Mouse (Mus musculus) right cerebral cortex, adult 18-20 months (tissue): ENCODE results near the gene Myod1.
A peak's percentile ranks its signal among the peaks of the same experiment; 100 is the strongest.

Experiments
- DNase-seq: peaks from one replicate; pipeline ENCODE4 v3.0.0; 2022; ENCODE audit warnings: mixed read lengths

Gene Myod1

GRCm38 (mm10) chr7:46417467-46417866 lies 41.2 kb downstream of the Myod1 start:
- no peak for DNase-seq

- no peak for DNase-seq
These were observed 41.9 kb downstream of the Myod1 start for GRCm38 (mm10) chr7:46418102-46418622.

- peak; percentile 76 for DNase-seq
These were observed 45.3 kb downstream of the Myod1 start for GRCm38 (mm10) chr7:46421535-46421934.

GRCm38 (mm10) chr7:46422052-46422763 lies 45.9 kb downstream of the Myod1 start:
- peak; percentile 43 for DNase-seq

GRCm38 (mm10) chr7:46422764-46423412 lies 46.6 kb downstream of the Myod1 start:
- DNase-seq: peak; percentile 88

- no peak for DNase-seq
These were observed 47.7 kb downstream of the Myod1 start for GRCm38 (mm10) chr7:46423951-46424350.

GRCm38 (mm10) chr7:46425012-46425411 lies 48.7 kb downstream of the Myod1 start:
- DNase-seq: no peak
